Comparison of ENCODE assay signal across 8 mouse cellular contexts in the genomic region with DNA sequence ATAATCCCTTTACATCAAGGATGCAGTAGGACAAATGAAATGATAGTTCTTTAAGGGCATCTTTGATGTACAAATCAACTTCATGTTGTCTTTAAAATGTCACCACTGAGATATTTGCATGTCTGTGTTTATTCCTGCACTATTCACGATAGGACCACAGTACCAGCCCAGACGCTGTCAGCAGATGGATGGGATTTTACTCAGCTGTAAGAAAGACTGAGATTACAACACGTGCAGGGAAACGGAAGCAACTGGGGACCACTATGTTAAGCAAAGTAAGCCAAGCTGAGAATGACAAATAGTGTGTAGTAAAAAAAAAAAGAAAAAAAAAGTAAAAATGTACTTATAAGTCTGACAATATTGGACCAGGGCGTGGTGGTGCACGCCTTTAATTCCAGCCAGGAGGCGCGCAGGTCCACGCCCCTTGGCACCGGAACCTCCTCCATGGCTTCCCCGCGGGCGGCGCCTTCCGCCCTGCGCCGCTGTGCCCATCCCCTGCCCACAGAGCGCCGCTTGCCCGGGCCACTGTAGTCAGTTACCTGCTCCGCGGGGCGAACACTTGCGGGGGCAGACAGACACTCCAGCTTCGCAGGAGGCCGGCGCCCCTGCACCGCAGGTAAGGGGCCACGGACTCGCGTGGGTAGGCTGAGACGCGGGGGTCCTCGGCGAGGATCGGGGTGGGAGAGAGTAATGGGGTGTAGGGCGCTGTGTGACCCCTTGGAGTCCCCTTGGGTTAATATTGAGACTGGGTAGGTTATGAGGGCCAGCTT.
A peak's percentile ranks its signal among the peaks of the same experiment; 100 is the strongest.
DNase-seq lines count a peak whose midpoint lies in the region; ATAC-seq and TF ChIP-seq lines count a peak whose summit lies in the region.
"Not testable (repeated sequence)": the region's sequence is repeated elsewhere in the genome, so short reads cannot be mapped to it uniquely, and the experiment has no call there.

No protein-coding gene starts in this region.

- peak; percentile 21 for DNase-seq in hindbrain, embryonic 10.5 days (ENCODE audit: low spot score)
- not testable (repeated sequence) for DNase-seq in liver, embryonic 14.5 days (ENCODE audit: low read depth in 3 of 3, low spot score in 3 of 3)

- H3K9ac ChIP-seq in forebrain, embryonic 16.5 days (replicated peaks; ENCODE audit: low read depth, low read length): peak overlapping the region; percentile 41; the same call in 1 of the 2 replicates
- H3K9ac ChIP-seq in kidney, embryonic 16.5 days (replicated peaks; ENCODE audit: low read length): peak overlapping the region; percentile 61
- not testable (repeated sequence) for H3K9ac ChIP-seq in liver, embryonic 14.5 days (replicated peaks)
- peak overlapping the region; percentile 64 for H3K9ac ChIP-seq in midbrain, embryonic 13.5 days (replicated peaks)

- peak overlapping the region; percentile 47 for H3K4me3 ChIP-seq in forebrain, embryonic 16.5 days (replicated peaks; ENCODE audit: low read length)
- peak overlapping the region; percentile 62 for H3K4me3 ChIP-seq in hindbrain, embryonic 10.5 days
- peak overlapping the region; percentile 57 for H3K4me3 ChIP-seq in kidney, embryonic 16.5 days (ENCODE audit: low read length)
- not testable (repeated sequence) for H3K4me3 ChIP-seq in liver, embryonic 14.5 days (ENCODE audit: insufficient read depth in 1 of 2, low read depth in 2 of 2, low read length in 2 of 2)
- H3K4me3 ChIP-seq in midbrain, embryonic 13.5 days (replicated peaks): peak overlapping the region; percentile 48
- H3K4me3 ChIP-seq in small intestine, adult 2 months (ENCODE audit: low read depth, low read length): peak overlapping the region; percentile 28

- not testable (repeated sequence) for TF ChIP-seq CTCF in liver, embryonic 14.5 days (IDR thresholded peaks at IDR 0.05; ENCODE audit: low read depth); small intestine, adult 2 months (IDR thresholded peaks at IDR 0.05; ENCODE audit: extremely low read depth, insufficient read length, insufficient replicate concordance, low read depth, low read length)

- not testable (repeated sequence) for H3K9me3 ChIP-seq in forebrain, embryonic 16.5 days (ENCODE audit: control insufficient read depth, low read length); hindbrain, embryonic 10.5 days; kidney, embryonic 16.5 days (ENCODE audit: low read length); liver, embryonic 14.5 days (ENCODE audit: control insufficient read depth, low read length); midbrain, embryonic 13.5 days

- ATAC-seq in CD4-positive, CD25-positive, alpha-beta regulatory T cell, adult 4 months: peak; percentile 79
- ATAC-seq in common myeloid progenitor, adult 5-6 weeks (replicated peaks; ENCODE audit: low read depth, poor library complexity, severe bottlenecking): peak; percentile 68
- ATAC-seq in forebrain, embryonic 16.5 days: peak; percentile 54
- peak; percentile 72; the same call in 1 of the 2 replicates for ATAC-seq in kidney, embryonic 16.5 days (ENCODE audit: low FRiP score, low TSS enrichment)
- ATAC-seq in liver, embryonic 14.5 days (ENCODE audit: insufficient read depth): not testable (repeated sequence)
- ATAC-seq in midbrain, embryonic 13.5 days: peak; percentile 59

- H3K27ac ChIP-seq in forebrain, embryonic 16.5 days (ENCODE audit: low read length); kidney, embryonic 16.5 days (ENCODE audit: low read length); liver, embryonic 14.5 days; midbrain, embryonic 13.5 days; small intestine, adult 2 months (ENCODE audit: insufficient read depth, low read depth, low read length): not testable (repeated sequence)
- H3K27ac ChIP-seq in hindbrain, embryonic 10.5 days: peak overlapping the region; percentile 76

- WGBS in forebrain, embryonic 16.5 days: 2% methylated on average over 33 of the region's 37 CpGs
- WGBS in hindbrain, embryonic 10.5 days: 3% methylated on average over 37 of the region's 37 CpGs
- WGBS in kidney, embryonic 16.5 days: 2% methylated on average over 37 of the region's 37 CpGs
- WGBS in liver, embryonic 14.5 days (ENCODE audit: insufficient replicate concordance): 5% methylated on average over 37 of the region's 37 CpGs
- 1% methylated on average over 37 of the region's 37 CpGs for WGBS in midbrain, embryonic 13.5 days
- WGBS in small intestine, adult 2 months: 7% methylated on average over 37 of the region's 37 CpGs

- TF ChIP-seq EP300 in liver, embryonic 14.5 days (IDR thresholded peaks at IDR 0.05; ENCODE audit: low read depth): not testable (repeated sequence)

- not testable (repeated sequence) for H3K27me3 ChIP-seq in forebrain, embryonic 16.5 days (replicated peaks; ENCODE audit: control insufficient read depth, insufficient read depth, low read length); kidney, embryonic 16.5 days (ENCODE audit: insufficient read depth, low read length); liver, embryonic 14.5 days (ENCODE audit: control insufficient read depth, insufficient read depth, low read length); small intestine, adult 2 months (ENCODE audit: control insufficient read depth, insufficient read depth, low read length)
- H3K27me3 ChIP-seq in hindbrain, embryonic 10.5 days (ENCODE audit: insufficient read depth, poor library complexity, severe bottlenecking): peaks cover 18% of the 10 kb centered on the region
- peaks cover 16% of the 10 kb centered on the region for H3K27me3 ChIP-seq in midbrain, embryonic 13.5 days

- peaks cover 15% of the 10 kb centered on the region for H3K4me1 ChIP-seq in forebrain, embryonic 16.5 days (replicated peaks; ENCODE audit: control insufficient read depth, insufficient read depth, low read length)
- peaks cover 22% of the 10 kb centered on the region for H3K4me1 ChIP-seq in hindbrain, embryonic 10.5 days (replicated peaks)
- not testable (repeated sequence) for H3K4me1 ChIP-seq in kidney, embryonic 16.5 days (ENCODE audit: insufficient read depth, low read length); liver, embryonic 14.5 days (replicated peaks; ENCODE audit: control insufficient read depth in 2 of 2, insufficient read depth in 2 of 2, low read length in 1 of 2); small intestine, adult 2 months (ENCODE audit: control insufficient read depth, insufficient read depth, insufficient read length, low read length)
- peaks cover 16% of the 10 kb centered on the region for H3K4me1 ChIP-seq in midbrain, embryonic 13.5 days (replicated peaks)

- H3K4me2 ChIP-seq in forebrain, embryonic 16.5 days (ENCODE audit: low read length): peak overlapping the region; percentile 84
- H3K4me2 ChIP-seq in kidney, embryonic 16.5 days (replicated peaks; ENCODE audit: low read depth, low read length): peak overlapping the region; percentile 91
- peak overlapping the region; percentile 45 for H3K4me2 ChIP-seq in liver, embryonic 14.5 days (ENCODE audit: low read depth)
- peak overlapping the region; percentile 89 for H3K4me2 ChIP-seq in midbrain, embryonic 13.5 days (replicated peaks)

- not testable (repeated sequence) for H3K36me3 ChIP-seq in forebrain, embryonic 16.5 days (ENCODE audit: control insufficient read depth, insufficient read depth); hindbrain, embryonic 10.5 days; kidney, embryonic 16.5 days (ENCODE audit: insufficient read depth, low read length); liver, embryonic 14.5 days (replicated peaks; ENCODE audit: control insufficient read depth, insufficient read depth, low read depth); midbrain, embryonic 13.5 days; small intestine, adult 2 months (ENCODE audit: control insufficient read depth, insufficient read depth, low read length)

- TF ChIP-seq POLR2A in small intestine, adult 2 months (IDR thresholded peaks at IDR 0.05; ENCODE audit: low read depth, low read length): not testable (repeated sequence)
